9 mouse cellular contexts compared by ENCODE assay signal in genomic region chr5:135133736-135134405, GRCm38 (mm10). TPM values are rescaled to one million over a fixed set of nuclear protein-coding genes. Genes with fewer than 3 reads are reported as not detected.
A peak's percentile ranks its signal among the peaks of the same experiment; 100 is the strongest.
DNase-seq lines count a peak whose midpoint lies in the region; ATAC-seq lines count a peak whose summit lies in the region.
"Had no signal": no experiment of that assay in that cellular context is flagged by ENCODE, and none has a peak within 500 bp of the region (broad histone marks: within the 10 kb centered on the region; RNA-seq: fewer than 3 reads in every experiment).

No protein-coding gene starts in this region.

- H3K27me3 ChIP-seq in forebrain, embryonic 12.5 days, result peaks cover 66% of the 10 kb centered on the region
- peaks cover 29% of the 10 kb centered on the region for H3K27me3 ChIP-seq in lung, embryonic 15.5 days

- peaks cover 9% of the 10 kb centered on the region for H3K4me1 ChIP-seq in forebrain, embryonic 12.5 days
- H3K4me1 ChIP-seq in lung, embryonic 15.5 days, result peaks cover 8% of the 10 kb centered on the region; the same call in 1 of the 2 replicates

- no peaks in the 10 kb centered on the region for H3K36me3 ChIP-seq in forebrain, embryonic 12.5 days (replicated peaks)
- H3K36me3 ChIP-seq in lung, embryonic 15.5 days, result no peaks in the 10 kb centered on the region

- DNase-seq in cerebellum, postnatal 25 days, result peak; percentile 13 to 51
- DNase-seq in cerebellum, adult 11 months, result no peak
- peak; percentile 82 for DNase-seq in T-cell, adult 2 months (ENCODE audit: low spot score)
- DNase-seq in kidney, adult 18-20 months, result peak; percentile 41
- peak; percentile 31 for DNase-seq in retina, embryonic 14.5 days (ENCODE audit: low spot score)
- no peak for DNase-seq in ovary, postnatal 10 days (ENCODE audit: low spot score)

- 4% methylated on average over 26 of the region's 26 CpGs for WGBS in forebrain, embryonic 12.5 days
- 3% methylated on average over 26 of the region's 26 CpGs for WGBS in lung, embryonic 15.5 days

- H3K4me2 ChIP-seq in forebrain, embryonic 12.5 days, result peak overlapping the region; percentile 41
- H3K4me2 ChIP-seq in lung, embryonic 15.5 days, result peak overlapping the region; percentile 50

- H3K9ac ChIP-seq in forebrain, embryonic 12.5 days, result no peak overlapping the region
- H3K9ac ChIP-seq in lung, embryonic 15.5 days, result no peak overlapping the region

- no peak overlapping the region for H3K27ac ChIP-seq in forebrain, embryonic 12.5 days
- H3K27ac ChIP-seq in lung, embryonic 15.5 days, result no peak overlapping the region

- no peak for ATAC-seq in forebrain, embryonic 12.5 days (ENCODE audit: low FRiP score)
- ATAC-seq in lung, embryonic 15.5 days (ENCODE audit: borderline replicate concordance, extremely low read depth, low FRiP score, low TSS enrichment), result peak; percentile 73
- ATAC-seq: Patski had no signal

- H3K4me3 ChIP-seq in forebrain, embryonic 12.5 days (replicated peaks), result peak overlapping the region; percentile 19
- peak overlapping the region; percentile 18 for H3K4me3 ChIP-seq in lung, embryonic 15.5 days

- no peaks in the 10 kb centered on the region for H3K9me3 ChIP-seq in forebrain, embryonic 12.5 days
- no peaks in the 10 kb centered on the region for H3K9me3 ChIP-seq in lung, embryonic 15.5 days

RNA-seq across cellular contexts. Expression of gene Tbl2, which starts 15.6 kb away (rescaled TPM):
- polyA plus RNA-seq in forebrain, embryonic 12.5 days (2016; fragmentation: Nextera tagmentation; extraction: Ambion mirVana), result 27.5 and 29.6 TPM in 2 replicates
- 21.4 and 21.7 TPM in 2 replicates for polyA plus RNA-seq in lung, embryonic 15.5 days (2015; fragmentation: Nextera tagmentation; extraction: Ambion mirVana)

RNA-seq across cellular contexts. Expression of gene Bcl7b, which starts 34.2 kb away (rescaled TPM):
- polyA plus RNA-seq in forebrain, embryonic 12.5 days (2016; fragmentation: Nextera tagmentation; extraction: Ambion mirVana), result 46.6 TPM in 2 replicates
- polyA plus RNA-seq in lung, embryonic 15.5 days (2015; fragmentation: Nextera tagmentation; extraction: Ambion mirVana), result 48.7 and 49.2 TPM in 2 replicates

RNA-seq across cellular contexts. Expression of gene Mlxipl, which starts 44.2 kb away (rescaled TPM):
- 2.7 and 3.1 TPM in 2 replicates for polyA plus RNA-seq in forebrain, embryonic 12.5 days (2016; fragmentation: Nextera tagmentation; extraction: Ambion mirVana)
- polyA plus RNA-seq in lung, embryonic 15.5 days (2015; fragmentation: Nextera tagmentation; extraction: Ambion mirVana), result 1.4 and 2.8 TPM in 2 replicates

RNA-seq across cellular contexts. Expression of gene Baz1b, which starts 53.2 kb away (rescaled TPM):
- 75.0 and 75.4 TPM in 2 replicates for polyA plus RNA-seq in forebrain, embryonic 12.5 days (2016; fragmentation: Nextera tagmentation; extraction: Ambion mirVana)
- 47.5 and 47.9 TPM in 2 replicates for polyA plus RNA-seq in lung, embryonic 15.5 days (2015; fragmentation: Nextera tagmentation; extraction: Ambion mirVana)

RNA-seq across cellular contexts. Expression of gene Vps37d, which starts 55.8 kb away (rescaled TPM):
- polyA plus RNA-seq in forebrain, embryonic 12.5 days (2016; fragmentation: Nextera tagmentation; extraction: Ambion mirVana), result 21.9 and 23.2 TPM in 2 replicates
- 6.1 and 9.1 TPM in 2 replicates for polyA plus RNA-seq in lung, embryonic 15.5 days (2015; fragmentation: Nextera tagmentation; extraction: Ambion mirVana)

Comparison
In these comparisons a context has a peak if more than half of its experiments do, and no peak if none do; other contexts are left out.
1. DNase-seq: peak in cerebellum, postnatal 25 days (2 of 2), T-cell, adult 2 months (single experiment), kidney, adult 18-20 months (single experiment) and retina, embryonic 14.5 days (single experiment); none in cerebellum, adult 11 months (single experiment) and ovary, postnatal 10 days (single experiment).